Mouse (Mus musculus): ENCODE results near the gene Nxn.

DNA sequence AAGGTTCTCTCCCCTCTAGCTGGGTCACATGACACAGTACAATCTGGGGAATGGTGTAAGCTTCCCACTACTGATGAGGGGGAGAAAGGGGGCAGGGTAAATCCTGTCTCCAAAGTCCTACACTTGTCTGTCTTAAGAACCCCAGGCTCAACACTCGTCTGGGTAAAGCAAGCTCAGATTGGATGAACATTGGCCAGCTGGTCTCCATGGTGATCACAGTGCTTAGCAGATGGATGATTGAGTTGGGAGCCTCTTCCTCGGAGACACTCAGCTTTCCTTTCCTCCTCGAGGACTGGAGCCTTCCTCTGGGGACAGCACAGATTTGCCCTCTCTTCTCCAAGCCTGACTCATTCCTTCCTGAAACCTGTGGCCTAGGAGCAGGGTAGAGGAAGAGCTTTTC, 40.7 kb upstream of the Nxn start:
- TF ChIP-seq POLR2A (IDR thresholded peaks at IDR 0.05; ENCODE audit: borderline replicate concordance, low read depth, low read length) (no peak), CTCF (IDR thresholded peaks at IDR 0.05; ENCODE audit: low read depth, low read length) (no peak)
